Mouse (Mus musculus) E14TG2a.4 (cell line): ENCODE results near the gene Arsg.

Source experiments
- CTCF ChIP-seq: conservative IDR thresholded peaks from 2 replicates; pipeline ENCODE4 v1.5.1; 2014; ENCODE audit warnings: low read length
- NANOG ChIP-seq: IDR thresholded peaks from 2 replicates; pipeline ENCODE4 v1.6.1; 2014; ENCODE audit warnings: borderline replicate concordance, low read length, mixed read lengths
- POU5F1 ChIP-seq: IDR thresholded peaks from 2 replicates; pipeline ENCODE4 v1.6.1; 2014; ENCODE audit warnings: low read length, borderline replicate concordance

DNA sequence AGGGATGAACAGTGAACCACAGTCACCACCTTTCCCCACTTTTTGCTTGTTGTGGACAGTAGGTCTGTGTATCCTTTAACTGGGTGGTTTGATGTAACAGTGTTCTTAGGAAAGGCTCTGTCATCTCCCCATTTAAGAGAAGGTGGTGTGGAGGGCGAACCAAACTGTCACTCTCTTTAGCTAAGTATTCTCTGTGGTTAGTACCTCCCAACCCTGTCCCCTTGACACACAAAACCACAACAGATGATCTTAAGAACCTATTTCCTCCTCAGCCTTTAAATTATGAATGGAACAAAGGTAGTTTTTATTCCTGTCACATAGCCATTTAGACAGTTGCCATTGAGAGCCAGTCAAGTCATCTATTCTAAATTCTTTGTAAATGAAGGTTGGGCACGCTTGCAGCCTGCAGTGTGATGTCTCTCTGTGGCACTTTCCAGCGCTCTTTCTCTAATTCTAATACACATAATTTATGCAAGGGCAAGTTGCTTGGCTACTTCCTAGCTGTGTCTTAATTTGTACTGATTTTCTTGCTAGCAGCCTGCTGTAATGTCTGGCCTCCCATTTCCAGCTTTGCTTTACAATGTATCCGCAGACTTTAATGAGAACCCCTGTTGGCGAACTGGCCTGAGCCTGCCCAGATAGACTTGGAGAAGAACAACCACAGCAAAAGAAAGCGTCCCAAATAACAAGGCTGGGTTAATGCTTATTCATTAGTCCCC, 24.0 kb downstream of the Arsg start:
- TF ChIP-seq CTCF (no peak), NANOG (no peak), POU5F1 (no peak)
